Mouse (Mus musculus) left cerebral cortex, adult 11 months (tissue): ENCODE measurements at regions not wholly inside any gene's neighbourhood (a gene's known extent, or its start where the extent isn't known, plus 50 kb on each side); places are given as distances from the start of the nearest gene placed in this dataset.

Experiments
- DNase-seq: peaks from one replicate; pipeline ENCODE4 v3.0.0; 2022; ENCODE audit warnings: low spot score

- no peak for DNase-seq
These were observed 515.6 kb downstream of the Gja1 start for GRCm38 (mm10) chr10:56892666-56893209.

GRCm38 (mm10) chr10:56893210-56893705 lies 516.1 kb downstream of the Gja1 start:
- DNase-seq, result no peak

- DNase-seq, result no peak
These were observed 522.6 kb downstream of the Gja1 start for GRCm38 (mm10) chr10:56899640-56900274.

GRCm38 (mm10) chr10:56900914-56901313 lies 523.8 kb downstream of the Gja1 start:
- DNase-seq, result no peak

- DNase-seq, result no peak
These were observed 535.6 kb downstream of the Gja1 start for GRCm38 (mm10) chr10:56912711-56913110.

GRCm38 (mm10) chr10:56914103-56914502 lies 537.0 kb downstream of the Gja1 start:
- DNase-seq, result no peak

GRCm38 (mm10) chr10:56918412-56918811 lies 541.3 kb downstream of the Gja1 start:
- DNase-seq, result no peak

GRCm38 (mm10) chr10:56920711-56921672 lies 543.9 kb downstream of the Gja1 start:
- no peak for DNase-seq

- peak; percentile 8 for DNase-seq
These were observed 551.0 kb upstream of the Hsf2 start for GRCm38 (mm10) chr10:56935174-56935573.

- DNase-seq, result no peak
These were observed 544.2 kb upstream of the Hsf2 start for GRCm38 (mm10) chr10:56941972-56942371.

GRCm38 (mm10) chr10:56944434-56945145 lies 541.6 kb upstream of the Hsf2 start:
- no peak for DNase-seq

GRCm38 (mm10) chr10:56956728-56957127 lies 529.5 kb upstream of the Hsf2 start:
- no peak for DNase-seq

- no peak for DNase-seq
These were observed 523.9 kb upstream of the Hsf2 start for GRCm38 (mm10) chr10:56962096-56962807.

GRCm38 (mm10) chr10:56963215-56963614 lies 523.0 kb upstream of the Hsf2 start:
- no peak for DNase-seq

- no peak for DNase-seq
These were observed 517.3 kb upstream of the Hsf2 start for GRCm38 (mm10) chr10:56968913-56969312.

- no peak for DNase-seq
These were observed 511.4 kb upstream of the Hsf2 start for GRCm38 (mm10) chr10:56974812-56975211.

GRCm38 (mm10) chr10:56979601-56980000 lies 506.6 kb upstream of the Hsf2 start:
- no peak for DNase-seq

GRCm38 (mm10) chr10:56980821-56981220 lies 505.4 kb upstream of the Hsf2 start:
- no peak for DNase-seq

GRCm38 (mm10) chr10:56982526-56983190 lies 503.5 kb upstream of the Hsf2 start:
- DNase-seq, result no peak

GRCm38 (mm10) chr10:56994969-56995368 lies 491.2 kb upstream of the Hsf2 start:
- DNase-seq, result no peak
